Mouse (Mus musculus) embryonic facial prominence, embryonic 13.5 days (tissue): ENCODE measurements around the gene Maml2. TPM values are rescaled to one million over a fixed set of nuclear protein-coding genes. Genes with fewer than 3 reads are reported as not detected.
A peak's percentile ranks its signal among the peaks of the same experiment; 100 is the strongest.

Source experiments
- ATAC-seq: fragments of 200-750 bp; cut with Nextera tagmentation; 2 replicates; pipeline ENCODE4 v1.8.0; 2017; ENCODE audit warnings: low read depth; ENCODE audit not compliant: insufficient number of reproducible peaks, insufficient read depth, low FRiP score, low TSS enrichment
- H3K27ac ChIP-seq: fragments of 300-500 bp; sonication (generic); 2 replicates; pipeline ENCODE4 v1.5.1; 2015; ENCODE audit warnings: moderate library complexity, mild to moderate bottlenecking, inconsistent platforms
- H3K27me3 ChIP-seq: fragments of 300-500 bp; sonication (generic); 2 replicates; pipeline ENCODE4 v1.6.1; 2015; ENCODE audit warnings: mild to moderate bottlenecking, inconsistent platforms
- H3K36me3 ChIP-seq: fragments of 300-500 bp; sonication (generic); 2 replicates; pipeline ENCODE4 v1.6.1; 2015; ENCODE audit warnings: mild to moderate bottlenecking, inconsistent platforms
- H3K4me1 ChIP-seq: fragments of 300-500 bp; sonication (generic); 2 replicates; pipeline ENCODE4 v1.6.1; 2015; ENCODE audit warnings: inconsistent platforms
- H3K4me2 ChIP-seq: fragments of 300-500 bp; sonication (generic); 2 replicates; pipeline ENCODE4 v1.6.1; 2015; ENCODE audit warnings: moderate library complexity, mild to moderate bottlenecking, inconsistent platforms
- H3K4me3 ChIP-seq: fragments of 300-500 bp; sonication (generic); 2 replicates; pipeline ENCODE4 v1.5.1; 2015; ENCODE audit warnings: mild to moderate bottlenecking, inconsistent platforms
- H3K9ac ChIP-seq: fragments of 300-500 bp; sonication (generic); 2 replicates; pipeline ENCODE4 v1.6.1; 2015; ENCODE audit warnings: mild to moderate bottlenecking, inconsistent platforms
- H3K9me3 ChIP-seq: fragments of 300-500 bp; sonication (generic); 2 replicates; pipeline ENCODE4 v1.6.1; 2016; ENCODE audit warnings: inconsistent platforms
- WGBS: fragments of 180-500 bp; shearing (Covaris S2); methylation state at CpG from one replicate; pipeline ENCODE4 v1.1.7; 2015; ENCODE audit warnings: mixed read lengths; 5-methylcytosine and 5-hydroxymethylcytosine counted together
- polyA plus RNA-seq: library from polyadenylated mRNA; unstranded; fragments of >200 nt; fragmentation: Nextera tagmentation; extraction: Ambion mirVana; gene quantifications from 2 replicates; pipeline ENCODE4 v1.2.1, GENCODE M21; 2015

The Maml2 gene
- polyA plus RNA-seq, 1 experiment from 2014 or later, result 13.0 TPM

DNA sequence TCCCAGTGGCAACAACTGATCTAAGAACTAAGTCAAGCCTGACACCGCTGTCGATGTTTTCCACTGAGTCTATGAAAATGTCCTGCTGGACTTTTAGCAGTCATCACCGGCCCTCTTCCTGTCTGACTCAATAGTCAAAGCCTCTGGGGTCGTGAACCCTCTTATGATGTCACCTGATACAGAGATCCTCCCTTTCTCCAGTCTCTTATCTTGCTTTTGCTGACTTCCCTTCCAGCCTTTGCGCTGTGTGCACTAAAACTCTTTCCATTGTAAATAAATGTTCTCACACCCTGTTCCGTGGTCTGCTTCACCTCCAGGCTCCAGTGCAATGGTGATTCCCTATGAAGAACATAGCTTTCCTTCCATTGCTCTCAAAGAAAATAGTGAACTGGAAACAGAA, 132.5 kb downstream of the Maml2 start:
- Histone ChIP-seq H3K27me3 (no peaks in the 10 kb centered on the region), H3K4me2 (no peak overlapping the region), H3K9me3 (no peaks in the 10 kb centered on the region), H3K4me3 (no peak overlapping the region), H3K27ac (no peak overlapping the region), H3K4me1 (peaks cover 33% of the 10 kb centered on the region), H3K9ac (no peak overlapping the region), H3K36me3 (no peaks in the 10 kb centered on the region)
- ATAC-seq, result no peak
- 80% methylated on average over 6 of the region's 6 CpGs for WGBS

DNA sequence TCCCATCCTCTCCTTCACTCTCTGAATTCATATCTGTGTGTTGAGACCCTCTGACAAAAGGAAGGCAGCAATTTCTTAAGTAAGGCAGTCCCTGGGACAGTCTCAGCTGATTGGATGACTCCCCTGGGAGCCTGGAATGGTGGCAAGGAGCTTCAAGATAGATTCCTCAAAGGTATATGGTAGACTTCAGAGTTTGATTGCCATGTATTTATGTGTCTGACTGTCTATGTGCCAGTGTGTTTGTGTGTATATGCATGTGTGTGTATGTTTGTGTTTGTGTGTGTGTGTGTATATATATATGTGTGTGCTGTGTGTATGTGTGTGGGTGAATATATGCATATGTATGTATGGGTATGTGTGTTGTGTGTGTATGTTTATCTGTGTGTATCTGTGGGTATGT, 133.0 kb downstream of the Maml2 start:
- no peaks in the 10 kb centered on the region for H3K27me3 ChIP-seq
- no peak overlapping the region for H3K4me3 ChIP-seq
- no peaks in the 10 kb centered on the region for H3K36me3 ChIP-seq
- peaks cover 34% of the 10 kb centered on the region for H3K4me1 ChIP-seq
- no peak overlapping the region for H3K4me2 ChIP-seq
- no peaks in the 10 kb centered on the region for H3K9me3 ChIP-seq
- H3K27ac ChIP-seq, result no peak overlapping the region
- no peak overlapping the region for H3K9ac ChIP-seq
- ATAC-seq, result no peak

DNA sequence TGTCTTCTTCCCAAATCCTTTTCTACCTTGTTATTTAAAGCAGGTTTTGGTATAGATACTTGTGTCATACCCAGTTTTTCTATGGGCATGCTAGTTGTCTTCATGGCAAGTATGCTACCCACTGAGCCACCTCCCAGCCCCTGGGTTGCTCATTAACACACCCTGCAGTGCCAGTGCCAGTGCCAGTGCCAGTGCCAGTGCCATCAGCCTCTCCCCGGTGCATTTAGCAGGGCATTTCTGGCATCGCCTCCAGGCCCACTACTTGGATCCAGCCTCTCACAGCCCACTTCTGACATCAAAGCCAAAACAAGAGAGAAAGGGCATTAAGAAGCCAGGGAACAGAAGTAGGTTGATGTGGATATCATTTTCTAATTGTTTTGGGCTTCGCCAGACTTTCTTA, 133.9 kb downstream of the Maml2 start:
- Histone ChIP-seq H3K27ac (no peak overlapping the region), H3K4me3 (no peak overlapping the region), H3K9me3 (no peaks in the 10 kb centered on the region), H3K9ac (no peak overlapping the region), H3K4me1 (peaks cover 33% of the 10 kb centered on the region), H3K27me3 (no peaks in the 10 kb centered on the region), H3K4me2 (no peak overlapping the region), H3K36me3 (no peaks in the 10 kb centered on the region)
- ATAC-seq, result no peak
- WGBS, result 93% methylated on average over 3 of the region's 3 CpGs

DNA sequence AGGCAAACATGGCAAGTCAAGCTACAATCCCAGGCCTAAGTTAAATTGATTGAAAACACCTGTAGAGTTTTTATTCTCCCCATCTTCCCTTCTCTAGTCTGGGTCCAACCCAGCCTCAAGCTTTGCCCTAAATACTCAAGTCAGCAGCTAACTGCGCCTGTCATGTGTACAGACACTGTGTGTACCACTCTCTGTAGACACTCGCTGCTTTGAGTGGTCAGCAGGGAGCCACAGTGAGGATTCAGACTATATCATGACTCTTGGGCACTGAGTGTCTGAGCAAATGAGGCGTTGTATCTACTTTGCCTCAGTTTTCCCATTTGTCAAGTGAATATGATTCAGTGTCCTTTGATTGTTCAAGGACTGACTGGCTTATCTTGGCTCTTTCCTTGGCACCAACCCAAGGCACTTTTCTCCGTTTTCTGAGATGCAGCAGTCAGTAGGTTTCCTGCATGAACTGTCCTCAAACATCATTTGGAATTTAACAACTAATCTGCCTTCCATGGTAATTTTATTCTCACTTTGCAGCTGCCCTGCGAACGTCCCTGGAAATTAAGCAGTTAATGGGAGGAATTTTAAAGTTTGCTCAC, 135.8 kb downstream of the Maml2 start:
- Histone ChIP-seq H3K4me3 (no peak overlapping the region), H3K4me2 (no peak overlapping the region), H3K9ac (no peak overlapping the region), H3K27me3 (no peaks in the 10 kb centered on the region), H3K9me3 (no peaks in the 10 kb centered on the region), H3K4me1 (peaks cover 21% of the 10 kb centered on the region), H3K27ac (no peak overlapping the region), H3K36me3 (no peaks in the 10 kb centered on the region)
- 74% methylated on average over 6 of the region's 6 CpGs for WGBS
- no peak for ATAC-seq

DNA sequence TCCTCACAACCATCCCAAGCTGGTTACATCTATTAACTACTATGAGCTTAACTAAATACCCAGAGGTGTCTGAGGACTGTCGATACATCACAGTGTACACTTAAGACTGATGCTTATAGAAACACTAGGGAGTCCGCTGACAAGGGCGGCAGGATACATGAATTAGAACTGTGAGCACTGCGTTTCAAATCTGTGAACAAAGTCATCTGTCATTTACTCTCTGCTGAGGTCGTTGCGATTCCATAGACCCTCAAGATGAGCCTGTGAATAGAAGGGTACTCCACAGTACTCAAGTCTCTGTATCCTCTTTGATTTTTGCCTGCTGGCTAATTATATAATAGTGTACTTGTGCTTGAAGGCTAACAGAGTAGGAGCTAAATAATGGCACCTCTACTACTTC, 143.2 kb downstream of the Maml2 start:
- Histone ChIP-seq H3K4me3 (no peak overlapping the region), H3K27me3 (no peaks in the 10 kb centered on the region), H3K4me1 (peaks cover 3% of the 10 kb centered on the region; the same call in 1 of the 2 replicates), H3K9me3 (no peaks in the 10 kb centered on the region), H3K36me3 (no peaks in the 10 kb centered on the region), H3K4me2 (no peak overlapping the region), H3K9ac (no peak overlapping the region), H3K27ac (no peak overlapping the region)
- no peak for ATAC-seq
- WGBS, result 82% methylated on average over 6 of the region's 6 CpGs

DNA sequence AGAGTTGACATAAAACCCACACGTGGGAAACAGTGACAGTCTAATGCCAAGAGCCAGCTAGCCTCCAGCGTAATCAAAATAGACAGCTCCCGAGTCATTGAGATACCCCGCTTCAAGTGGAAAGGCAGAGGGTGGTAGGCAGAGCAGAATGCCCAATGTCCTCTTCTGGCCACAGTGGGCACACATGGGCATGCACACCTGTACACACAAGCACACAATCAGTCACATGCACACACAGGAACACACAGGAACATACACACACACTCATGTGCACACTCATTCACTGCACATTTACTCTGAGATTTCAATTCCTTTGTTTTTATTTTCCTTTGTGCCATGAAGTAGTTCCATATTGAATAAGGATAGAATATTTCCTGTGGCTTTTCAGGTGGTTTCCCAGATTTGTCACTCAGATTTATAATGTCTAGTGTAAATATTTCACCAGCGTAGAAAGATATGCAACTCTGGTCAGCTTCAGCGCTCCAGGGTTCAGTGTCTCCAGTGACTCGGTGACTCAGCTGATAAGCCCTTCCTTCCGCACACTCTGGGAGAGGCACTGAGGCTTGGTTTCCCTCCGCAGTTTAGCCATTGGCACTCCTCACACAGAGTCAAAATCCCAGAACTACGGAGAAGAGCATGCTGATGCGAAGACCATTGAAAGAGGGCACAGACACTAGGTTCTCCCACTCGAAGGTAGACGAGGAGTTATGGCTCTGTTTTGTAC, 144.4 kb downstream of the Maml2 start:
- H3K27ac ChIP-seq, result no peak overlapping the region
- no peaks in the 10 kb centered on the region for H3K27me3 ChIP-seq
- H3K36me3 ChIP-seq, result no peaks in the 10 kb centered on the region
- H3K4me2 ChIP-seq, result no peak overlapping the region
- H3K4me1 ChIP-seq, result peaks cover 5% of the 10 kb centered on the region; the same call in 1 of the 2 replicates
- WGBS, result 83% methylated on average over 13 of the region's 13 CpGs
- H3K9ac ChIP-seq, result no peak overlapping the region
- H3K9me3 ChIP-seq, result no peaks in the 10 kb centered on the region
- ATAC-seq, result no peak
- no peak overlapping the region for H3K4me3 ChIP-seq

DNA sequence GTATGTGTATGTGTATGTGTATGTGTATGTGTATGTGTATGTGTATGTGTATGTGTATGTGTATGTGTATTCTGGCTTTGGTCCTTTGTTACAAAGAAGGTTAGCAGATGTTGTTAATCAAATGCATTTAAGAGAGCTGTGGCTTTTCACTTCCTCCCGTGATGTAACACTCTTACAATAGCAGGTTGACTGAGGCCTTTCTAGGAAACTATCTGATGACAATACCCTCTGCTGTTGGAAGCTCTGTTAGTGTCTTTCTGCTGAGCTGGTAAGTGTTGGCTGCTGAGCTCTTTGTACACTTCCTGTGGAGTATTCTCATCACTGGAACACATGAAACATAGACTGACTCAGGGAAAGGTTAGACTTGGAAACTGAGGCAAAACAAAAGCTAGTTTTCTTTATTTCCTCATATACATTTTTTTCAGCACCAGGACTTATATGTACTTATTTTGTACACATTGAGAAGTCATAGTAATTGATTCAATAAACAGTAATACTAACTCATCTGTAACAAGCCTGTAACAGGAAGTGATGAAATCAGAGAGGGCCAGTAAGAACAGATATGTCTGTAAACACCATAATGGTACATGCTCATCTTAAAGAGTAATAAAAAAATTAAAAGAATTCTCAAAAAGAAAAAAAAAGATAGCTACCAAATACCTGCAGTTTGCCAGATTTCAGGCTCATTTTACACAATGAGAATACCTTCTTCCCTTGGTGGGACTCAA, 145.9 kb downstream of the Maml2 start:
- H3K4me2 ChIP-seq, result no peak overlapping the region
- 25% methylated on average over 1 of the region's 1 CpGs for WGBS
- H3K36me3 ChIP-seq, result no peaks in the 10 kb centered on the region
- H3K27ac ChIP-seq, result no peak overlapping the region
- no peak for ATAC-seq
- no peaks in the 10 kb centered on the region for H3K9me3 ChIP-seq
- H3K9ac ChIP-seq, result no peak overlapping the region
- no peak overlapping the region for H3K4me3 ChIP-seq
- peaks cover 5% of the 10 kb centered on the region; the same call in 1 of the 2 replicates for H3K4me1 ChIP-seq
- no peaks in the 10 kb centered on the region for H3K27me3 ChIP-seq

DNA sequence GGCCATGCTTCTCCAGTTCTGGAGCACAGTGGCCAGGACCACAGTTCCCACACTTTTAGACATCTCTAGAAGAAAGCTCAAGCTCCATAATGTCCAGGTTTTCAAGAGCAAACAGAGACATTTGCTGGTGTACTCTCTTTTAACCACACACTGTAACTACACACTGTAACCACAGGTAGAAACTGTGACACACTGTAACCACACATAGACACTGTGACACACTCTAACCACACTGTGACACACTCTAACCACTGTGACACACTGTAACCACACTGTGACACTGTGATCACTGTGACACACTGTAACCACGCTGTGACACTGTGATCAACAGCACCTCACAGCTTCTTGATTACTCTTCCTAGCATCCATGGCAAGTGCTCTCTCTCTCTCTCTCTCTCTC, 148.5 kb downstream of the Maml2 start:
- no peaks in the 10 kb centered on the region for H3K27me3 ChIP-seq
- no peak overlapping the region for H3K4me2 ChIP-seq
- H3K27ac ChIP-seq, result no peak overlapping the region
- no peak for ATAC-seq
- no peaks in the 10 kb centered on the region for H3K36me3 ChIP-seq
- no peak overlapping the region for H3K9ac ChIP-seq
- peaks cover 8% of the 10 kb centered on the region; the same call in 1 of the 2 replicates for H3K4me1 ChIP-seq
- WGBS, result 84% methylated on average over 1 of the region's 1 CpGs
- no peak overlapping the region for H3K4me3 ChIP-seq
- H3K9me3 ChIP-seq, result no peaks in the 10 kb centered on the region

DNA sequence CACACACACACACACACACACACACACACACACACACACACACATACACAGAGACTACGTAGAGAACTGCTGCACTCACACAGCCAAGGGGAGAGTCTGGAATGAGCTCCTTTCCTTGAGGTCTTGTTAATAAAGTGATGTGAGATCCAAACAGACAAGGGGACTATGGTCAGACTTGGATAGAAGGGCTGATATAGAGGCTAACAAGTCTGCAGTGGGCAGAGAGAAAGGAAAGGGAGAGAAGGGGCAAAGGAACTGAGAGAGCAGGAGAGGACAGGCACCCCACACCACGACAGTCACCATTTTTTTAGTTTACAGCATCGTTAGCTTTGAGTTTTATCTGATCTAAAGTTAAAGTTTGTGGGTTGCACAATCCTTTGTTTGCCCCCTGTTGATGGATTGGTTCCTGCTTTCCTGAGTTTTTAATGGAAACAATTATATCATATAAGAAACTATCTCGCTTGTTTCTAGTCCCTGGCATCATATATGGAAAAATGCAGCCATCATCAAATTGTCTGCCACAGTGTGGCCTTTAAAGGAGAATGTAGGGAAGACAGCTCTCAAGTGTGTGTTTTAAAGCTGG, 149.0 kb downstream of the Maml2 start, which contains the start of gene Gm17571:
Gene Gm17571 (minus strand): TSS at position 51 of the 583 bp plus-strand sequence.
- Histone ChIP-seq H3K36me3 (no peaks in the 10 kb centered on the region), H3K4me1 (peaks cover 8% of the 10 kb centered on the region; the same call in 1 of the 2 replicates), H3K9me3 (no peaks in the 10 kb centered on the region), H3K4me3 (no peak within 1 kb of the TSS), H3K9ac (no peak within 1 kb of the TSS), H3K27me3 (no peaks in the 10 kb centered on the region), H3K4me2 (no peak within 1 kb of the TSS), H3K27ac (no peak within 1 kb of the TSS)
- no peak for ATAC-seq
- 67% methylated on average over 4 of the region's 4 CpGs for WGBS

DNA sequence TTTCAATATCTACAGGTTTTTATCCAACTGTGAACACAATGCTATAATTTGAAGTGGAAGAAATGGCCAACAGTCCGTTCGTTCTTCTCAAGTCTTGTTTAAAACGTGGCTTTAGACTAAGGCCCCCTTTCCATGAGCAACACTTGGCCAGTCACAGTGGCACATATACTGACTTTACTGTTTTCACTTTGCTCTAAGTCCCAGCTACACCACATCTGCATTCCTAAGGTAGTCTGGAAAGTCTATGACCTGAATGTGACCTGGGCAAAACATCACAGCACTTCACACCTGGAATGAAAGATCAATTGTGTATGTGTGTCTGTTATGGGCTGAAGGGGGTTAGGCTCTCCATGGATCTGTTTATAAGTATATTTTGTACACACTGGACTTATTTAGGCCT, 151.0 kb downstream of the Maml2 start:
- Histone ChIP-seq H3K9ac (no peak overlapping the region), H3K4me1 (peaks cover 8% of the 10 kb centered on the region; the same call in 1 of the 2 replicates), H3K36me3 (no peaks in the 10 kb centered on the region), H3K9me3 (no peaks in the 10 kb centered on the region), H3K27ac (no peak overlapping the region), H3K4me2 (no peak overlapping the region), H3K4me3 (no peak overlapping the region), H3K27me3 (no peaks in the 10 kb centered on the region)
- ATAC-seq, result no peak
- 80% methylated on average over 3 of the region's 3 CpGs for WGBS

DNA sequence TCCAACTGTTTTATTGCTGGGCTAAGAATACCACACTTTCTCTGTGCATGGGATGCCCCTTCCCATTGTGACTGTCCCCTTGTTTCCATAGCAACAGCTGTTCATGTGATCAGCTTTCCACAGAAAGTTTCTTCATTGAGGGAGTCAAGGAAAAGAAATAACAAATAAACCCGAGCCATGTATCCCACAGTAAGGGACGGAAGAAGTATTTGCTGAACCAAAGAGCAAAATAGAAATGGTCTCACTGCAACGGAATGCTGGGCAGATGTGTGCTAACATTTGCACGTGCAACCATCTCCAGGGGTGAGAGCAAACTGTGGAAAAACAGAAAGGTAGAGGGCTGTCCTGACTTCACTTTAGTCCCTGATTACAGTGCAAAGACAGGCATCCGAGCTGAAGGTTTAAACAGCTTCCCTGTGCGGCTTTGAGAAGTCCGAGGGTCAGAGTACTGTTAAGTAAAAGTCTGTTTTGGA, 156.9 kb downstream of the Maml2 start:
- Histone ChIP-seq H3K36me3 (no peaks in the 10 kb centered on the region), H3K4me3 (no peak overlapping the region), H3K4me1 (peaks cover 22% of the 10 kb centered on the region), H3K27ac (peak overlapping the region; percentile 55; the same call in 1 of the 2 replicates), H3K4me2 (0 out of 2 replicates have a peak overlapping the region, but pooled peaks have one; percentile 11), H3K27me3 (no peaks in the 10 kb centered on the region), H3K9ac (no peak overlapping the region), H3K9me3 (no peaks in the 10 kb centered on the region)
- 35% methylated on average over 7 of the region's 7 CpGs for WGBS
- no peak for ATAC-seq
